Mouse (Mus musculus) B cell, adult 2 months (primary cell): Measurements from ENCODE around the gene Jazf1.
A peak's percentile ranks its signal among the peaks of the same experiment; 100 is the strongest.

ENCODE experiments used
- DNase-seq, 2 experiments: peaks; one replicate each; pipeline ENCODE4 v3.0.0; 2022

Jazf1 gene

GRCm38 (mm10) chr6:52954861-52955260, 113.6 kb downstream of the Jazf1 start:
- no peak for DNase-seq

- no peak for DNase-seq
Measured at GRCm38 (mm10) chr6:52954441-52954840, 114.0 kb downstream of the Jazf1 start.

- no peak for DNase-seq
Measured at GRCm38 (mm10) chr6:52952526-52952900, 115.9 kb downstream of the Jazf1 start.

GRCm38 (mm10) chr6:52951871-52952525, 116.4 kb downstream of the Jazf1 start:
- DNase-seq = no peak

- no peak for DNase-seq
Measured at GRCm38 (mm10) chr6:52950371-52950770, 118.1 kb downstream of the Jazf1 start.

GRCm38 (mm10) chr6:52942534-52942933, 125.9 kb downstream of the Jazf1 start:
- DNase-seq = no peak

- DNase-seq = no peak
Measured at GRCm38 (mm10) chr6:52942101-52942500, 126.3 kb downstream of the Jazf1 start.

- DNase-seq = no peak
Measured at GRCm38 (mm10) chr6:52937916-52938315, 130.5 kb downstream of the Jazf1 start.

- DNase-seq = no peak
Measured at GRCm38 (mm10) chr6:52936995-52937394, 131.4 kb downstream of the Jazf1 start.

GRCm38 (mm10) chr6:52934021-52934420, 134.4 kb downstream of the Jazf1 start:
- no peak for DNase-seq

- no peak for DNase-seq
Measured at GRCm38 (mm10) chr6:52932603-52933178, 135.7 kb downstream of the Jazf1 start.

GRCm38 (mm10) chr6:52929358-52929757, 139.1 kb downstream of the Jazf1 start:
- DNase-seq = no peak

- no peak for DNase-seq
Measured at GRCm38 (mm10) chr6:52926947-52927346, 141.5 kb downstream of the Jazf1 start.

GRCm38 (mm10) chr6:52925458-52926042, 142.9 kb downstream of the Jazf1 start:
- no peak for DNase-seq

- DNase-seq = no peak
Measured at GRCm38 (mm10) chr6:52921248-52921647, 147.2 kb downstream of the Jazf1 start.

GRCm38 (mm10) chr6:52920719-52921118, 147.7 kb downstream of the Jazf1 start:
- no peak for DNase-seq

GRCm38 (mm10) chr6:52919442-52919841, 149.0 kb downstream of the Jazf1 start:
- no peak for DNase-seq

GRCm38 (mm10) chr6:52918980-52919379, 149.5 kb downstream of the Jazf1 start:
- peak; percentile 78 to 79 for DNase-seq

- DNase-seq = no peak
Measured at GRCm38 (mm10) chr6:52917471-52917870, 151.0 kb downstream of the Jazf1 start.

GRCm38 (mm10) chr6:52916836-52917376, 151.5 kb downstream of the Jazf1 start:
- DNase-seq = no peak

GRCm38 (mm10) chr6:52914921-52915320, 153.5 kb downstream of the Jazf1 start:
- no peak for DNase-seq

- DNase-seq = no peak
Measured at GRCm38 (mm10) chr6:52912143-52912918, 156.1 kb downstream of the Jazf1 start.

- no peak for DNase-seq
Measured at GRCm38 (mm10) chr6:52906801-52907200, 161.6 kb downstream of the Jazf1 start.
